Mouse (Mus musculus): ENCODE results near the gene Smim4. TPM values are rescaled to one million over a fixed set of nuclear protein-coding genes. Genes with fewer than 3 reads are reported as not detected.

Smim4 gene
- total and polyA plus RNA-seq, 3 experiments = 19.1 to 38.0 (median 26.1) TPM

GRCm38 (mm10) chr14:31115522-31115921 lies 13.2 kb downstream of the Smim4 start:
- Histone ChIP-seq H3K79me2 (replicated peaks; ENCODE audit: control insufficient read depth, extremely low read depth, insufficient read depth, poor library complexity, severe bottlenecking) (no peaks in the 10 kb centered on the region), H3K4me3 (replicated peaks in 1 of 3; ENCODE audit: low read depth in 2 of 3, low read length in 2 of 3, poor library complexity in 1 of 3) (no peak overlapping the region), H3K36me3 (replicated peaks in 1 of 2; ENCODE audit: control insufficient read depth in 1 of 2, insufficient read depth in 1 of 2, low read length in 1 of 2) (peaks cover 42 to 81% of the 10 kb centered on the region in 2 experiments), H3K4me1 (ENCODE audit: control insufficient read depth in 1 of 2, insufficient read depth in 2 of 2) (no peaks in the 10 kb centered on the region), H3K9ac (ENCODE audit: insufficient read depth, low read depth) (no peak overlapping the region), H3K4me2 (ENCODE audit: insufficient read depth, low read depth, poor library complexity, severe bottlenecking) (no peak overlapping the region), H3K27me3 (replicated peaks) (no peaks in the 10 kb centered on the region), H3K9me3 (replicated peaks; ENCODE audit: low read length) (no peaks in the 10 kb centered on the region), H3K27ac (ENCODE audit: insufficient read depth, low read depth) (no peak overlapping the region)
- no peak for TF ChIP-seq SMC3 (IDR thresholded peaks at IDR 0.05; ENCODE audit: low read depth, low read length)
- no peak for TF ChIP-seq JUN (IDR thresholded peaks at IDR 0.05; ENCODE audit: insufficient read depth, low read depth, low read length)
- TF ChIP-seq ELF1 (IDR thresholded peaks at IDR 0.05; ENCODE audit: low read depth, low read length) = no peak
- TF ChIP-seq SIN3A (IDR thresholded peaks at IDR 0.05; ENCODE audit: low read length) = no peak
- no peak for TF ChIP-seq ZKSCAN1 (IDR thresholded peaks at IDR 0.05; ENCODE audit: borderline replicate concordance, low read depth, low read length)
- no peak for TF ChIP-seq ZMIZ1 (IDR thresholded peaks at IDR 0.05; ENCODE audit: low read depth, low read length)
- TF ChIP-seq HCFC1 (IDR thresholded peaks at IDR 0.05; ENCODE audit: low read depth, low read length) = no peak
- no peak for TF ChIP-seq KAT2A (IDR thresholded peaks at IDR 0.05; ENCODE audit: insufficient replicate concordance, low read length)
- TF ChIP-seq UBTF (IDR thresholded peaks at IDR 0.05; ENCODE audit: low read depth, low read length) = no peak
- in situ Hi-C loops (cut with MboI; ENCODE audit: low pct_ligation_motif_present, low pct_unique_long_range_greater_than_20kb, low sequenced_read_pairs) = no loop called here
- no peak for DNase-seq (ENCODE audit: extremely low read depth)
- dilution Hi-C loops (cut with MboI; ENCODE audit: extremely low pct_ligation_motif_present, extremely low pct_unique_long_range_greater_than_20kb, low sequenced_read_pairs) = no loop called here

GRCm38 (mm10) chr14:31114011-31114410 lies 14.7 kb downstream of the Smim4 start:
- H3K4me1 ChIP-seq (ENCODE audit: control insufficient read depth in 1 of 2, insufficient read depth in 2 of 2) = no peaks in the 10 kb centered on the region
- no peak overlapping the region for H3K4me3 ChIP-seq (replicated peaks in 1 of 3; ENCODE audit: low read depth in 2 of 3, low read length in 2 of 3, poor library complexity in 1 of 3)
- no peak overlapping the region for H3K27ac ChIP-seq (ENCODE audit: insufficient read depth, low read depth)
- no peak for DNase-seq (ENCODE audit: extremely low read depth)
- no peaks in the 10 kb centered on the region for H3K27me3 ChIP-seq (replicated peaks)
- no peak for TF ChIP-seq ZMIZ1 (IDR thresholded peaks at IDR 0.05; ENCODE audit: low read depth, low read length)
- no peak for TF ChIP-seq USF2 (conservative IDR thresholded peaks at IDR 0.05; ENCODE audit: low read depth, low read length)
- TF ChIP-seq SIN3A (IDR thresholded peaks at IDR 0.05; ENCODE audit: low read length) = no peak
- TF ChIP-seq CHD1 (IDR thresholded peaks at IDR 0.05; ENCODE audit: low read depth, low read length) = no peak
- TF ChIP-seq CHD2 (IDR thresholded peaks at IDR 0.05; ENCODE audit: low read length) = no peak
- TF ChIP-seq KAT2A (IDR thresholded peaks at IDR 0.05; ENCODE audit: insufficient replicate concordance, low read length) = no peak
- no peak for TF ChIP-seq MAZ (IDR thresholded peaks at IDR 0.05; ENCODE audit: low read depth, low read length)
- TF ChIP-seq ELF1 (IDR thresholded peaks at IDR 0.05; ENCODE audit: low read depth, low read length) = no peak
- TF ChIP-seq MAX (IDR thresholded peaks at IDR 0.05; ENCODE audit: low read length) = no peak
- no peak for TF ChIP-seq MAFK (IDR thresholded peaks at IDR 0.05; ENCODE audit: insufficient replicate concordance, low read length)
- no peak for TF ChIP-seq POLR2A (IDR thresholded peaks at IDR 0.05; ENCODE audit: low read depth, low read length)
- no peak for TF ChIP-seq BHLHE40 (IDR thresholded peaks at IDR 0.05; ENCODE audit: low read depth, low read length)
- no peak for TF ChIP-seq JUND (conservative IDR thresholded peaks at IDR 0.05; ENCODE audit: low read depth, low read length)
- no peak for TF ChIP-seq GABPA (IDR thresholded peaks at IDR 0.05; ENCODE audit: insufficient replicate concordance, low read depth, low read length)
- in situ Hi-C loops (cut with MboI; ENCODE audit: low pct_ligation_motif_present, low pct_unique_long_range_greater_than_20kb, low sequenced_read_pairs) = no loop called here
- dilution Hi-C loops (cut with MboI; ENCODE audit: extremely low pct_ligation_motif_present, extremely low pct_unique_long_range_greater_than_20kb, low sequenced_read_pairs) = no loop called here
- no peak overlapping the region for H3K4me2 ChIP-seq (ENCODE audit: insufficient read depth, low read depth, poor library complexity, severe bottlenecking)
- H3K79me2 ChIP-seq (replicated peaks; ENCODE audit: control insufficient read depth, extremely low read depth, insufficient read depth, poor library complexity, severe bottlenecking) = no peaks in the 10 kb centered on the region
- H3K9ac ChIP-seq (ENCODE audit: insufficient read depth, low read depth) = no peak overlapping the region
- H3K9me3 ChIP-seq (replicated peaks; ENCODE audit: low read length) = no peaks in the 10 kb centered on the region
- peaks cover 47 to 85% of the 10 kb centered on the region in 2 experiments for H3K36me3 ChIP-seq (replicated peaks in 1 of 2; ENCODE audit: control insufficient read depth in 1 of 2, insufficient read depth in 1 of 2, low read length in 1 of 2)

All from CH12.LX (cell line).